Mouse (Mus musculus): ENCODE measurements at regions not wholly inside any gene's neighbourhood (a gene's known extent, or its start where the extent isn't known, plus 50 kb on each side); places are given as distances from the start of the nearest gene placed in this dataset.

DNA sequence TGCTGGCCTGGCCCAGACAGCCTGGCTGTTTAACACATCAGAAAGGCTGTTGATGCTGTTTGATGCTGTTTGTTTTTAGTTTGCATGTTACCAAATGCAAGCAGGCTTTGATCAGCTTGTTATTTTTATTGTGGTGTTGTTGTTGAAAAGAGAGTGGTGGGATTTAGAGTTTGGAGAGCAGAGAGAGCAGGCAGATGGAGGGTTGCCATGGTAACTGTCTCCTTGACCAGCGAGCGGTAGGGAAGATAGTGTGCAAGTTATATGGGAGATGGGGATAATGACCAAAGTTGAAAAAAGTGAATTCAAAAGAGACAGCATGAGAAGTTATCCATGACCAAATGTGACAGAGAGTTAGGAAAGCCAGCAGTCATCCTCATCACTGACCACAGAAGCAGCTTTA is 83.3 kb downstream of the Cmc2 start:
- no peak overlapping the region for H3K9ac ChIP-seq (ENCODE audit: low read depth, low read length, severe bottlenecking)
- no peaks in the 10 kb centered on the region for H3K27me3 ChIP-seq (ENCODE audit: control insufficient read depth, insufficient read depth, low read length)
- no peak overlapping the region for H3K4me3 ChIP-seq (replicated peaks; ENCODE audit: low read length)
- H3K27ac ChIP-seq (replicated peaks; ENCODE audit: low read depth, low read length), result no peak overlapping the region
- H3K4me2 ChIP-seq (replicated peaks; ENCODE audit: low read depth, low read length, severe bottlenecking), result no peak overlapping the region
- DNase-seq (ENCODE audit: low spot score) (no peak), ATAC-seq (ENCODE audit: low FRiP score, low read depth) (no peak)
- H3K9me3 ChIP-seq (ENCODE audit: control insufficient read depth, low read length), result no peaks in the 10 kb centered on the region
- no peak for TF ChIP-seq POLR2A (IDR thresholded peaks at IDR 0.05; ENCODE audit: borderline replicate concordance, extremely low read depth, insufficient read depth, insufficient read length)
- no peaks in the 10 kb centered on the region for H3K36me3 ChIP-seq (ENCODE audit: control insufficient read depth, insufficient read depth, low read length)
- WGBS, result 62% methylated on average over 2 of the region's 2 CpGs
- no peaks in the 10 kb centered on the region for H3K4me1 ChIP-seq (ENCODE audit: control insufficient read depth, insufficient read depth, low read length)

DNA sequence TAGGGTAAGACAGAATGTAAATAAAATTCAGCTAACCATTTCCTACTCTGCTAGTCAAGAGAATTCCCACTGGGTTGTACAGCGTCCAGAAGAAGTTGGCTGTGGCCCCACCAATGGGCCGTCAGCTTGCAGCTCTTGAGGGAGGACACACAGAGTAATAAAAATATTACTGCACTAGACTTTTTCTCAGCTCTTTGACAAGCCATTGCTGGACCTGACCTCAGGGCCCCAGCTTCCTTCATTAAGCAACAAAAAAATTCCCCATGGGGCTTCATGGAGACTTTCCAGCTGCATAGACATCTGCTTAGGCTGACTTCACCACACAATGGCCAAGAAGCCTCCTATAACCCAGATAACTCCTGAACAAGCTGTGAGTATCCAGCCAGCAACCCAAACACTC is 89.1 kb downstream of the Cmc2 start:
- Histone ChIP-seq H3K4me2 (replicated peaks; ENCODE audit: low read depth, low read length, severe bottlenecking) (no peak overlapping the region), H3K4me1 (ENCODE audit: control insufficient read depth, insufficient read depth, low read length) (0 out of 2 replicates have a peak, but pooled peaks cover 5% of the 10 kb centered on the region), H3K9ac (ENCODE audit: low read depth, low read length, severe bottlenecking) (no peak overlapping the region), H3K36me3 (ENCODE audit: control insufficient read depth, insufficient read depth, low read length) (no peaks in the 10 kb centered on the region), H3K27me3 (ENCODE audit: control insufficient read depth, insufficient read depth, low read length) (no peaks in the 10 kb centered on the region), H3K27ac (replicated peaks; ENCODE audit: low read depth, low read length) (no peak overlapping the region), H3K9me3 (ENCODE audit: control insufficient read depth, low read length) (no peaks in the 10 kb centered on the region), H3K4me3 (replicated peaks; ENCODE audit: low read length) (no peak overlapping the region)
- peak; percentile 76 for ATAC-seq (ENCODE audit: low FRiP score, low read depth)
- no peak for TF ChIP-seq POLR2A (IDR thresholded peaks at IDR 0.05; ENCODE audit: borderline replicate concordance, extremely low read depth, insufficient read depth, insufficient read length)
- peak; percentile 73 for DNase-seq (ENCODE audit: low spot score)
- 32% methylated on average over 2 of the region's 2 CpGs for WGBS

DNA sequence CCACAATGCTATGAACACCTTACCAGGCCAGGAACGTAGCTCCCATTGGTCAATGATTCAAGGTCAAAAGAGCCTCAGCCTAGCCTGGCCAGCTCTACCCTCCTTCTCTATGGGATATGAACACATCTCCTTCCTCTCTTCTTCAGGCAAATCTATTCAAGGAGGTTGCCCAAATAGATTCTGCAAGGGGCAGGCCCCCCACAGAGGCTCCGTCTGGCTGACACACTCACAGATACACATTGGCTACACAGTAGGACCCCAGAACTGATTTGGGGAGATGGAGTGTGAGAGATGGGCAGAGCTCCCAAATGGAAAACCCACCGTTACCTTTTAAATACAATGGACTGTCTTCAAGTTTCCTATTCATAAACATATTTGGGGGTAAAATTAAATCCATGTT is 91.6 kb downstream of the Cmc2 start:
- Histone ChIP-seq H3K36me3 (ENCODE audit: control insufficient read depth, insufficient read depth, low read length) (no peaks in the 10 kb centered on the region), H3K9ac (ENCODE audit: low read depth, low read length, severe bottlenecking) (no peak overlapping the region), H3K9me3 (ENCODE audit: control insufficient read depth, low read length) (no peaks in the 10 kb centered on the region), H3K4me2 (replicated peaks; ENCODE audit: low read depth, low read length, severe bottlenecking) (no peak overlapping the region), H3K4me1 (ENCODE audit: control insufficient read depth, insufficient read depth, low read length) (0 out of 2 replicates have a peak, but pooled peaks cover 5% of the 10 kb centered on the region), H3K27ac (replicated peaks; ENCODE audit: low read depth, low read length) (no peak overlapping the region), H3K27me3 (ENCODE audit: control insufficient read depth, insufficient read depth, low read length) (no peaks in the 10 kb centered on the region), H3K4me3 (replicated peaks; ENCODE audit: low read length) (no peak overlapping the region)
- 87% methylated on average over 3 of the region's 3 CpGs for WGBS
- no peak for ATAC-seq (ENCODE audit: low FRiP score, low read depth)
- TF ChIP-seq POLR2A (IDR thresholded peaks at IDR 0.05; ENCODE audit: borderline replicate concordance, extremely low read depth, insufficient read depth, insufficient read length), result no peak
- DNase-seq (ENCODE audit: low spot score), result no peak

DNA sequence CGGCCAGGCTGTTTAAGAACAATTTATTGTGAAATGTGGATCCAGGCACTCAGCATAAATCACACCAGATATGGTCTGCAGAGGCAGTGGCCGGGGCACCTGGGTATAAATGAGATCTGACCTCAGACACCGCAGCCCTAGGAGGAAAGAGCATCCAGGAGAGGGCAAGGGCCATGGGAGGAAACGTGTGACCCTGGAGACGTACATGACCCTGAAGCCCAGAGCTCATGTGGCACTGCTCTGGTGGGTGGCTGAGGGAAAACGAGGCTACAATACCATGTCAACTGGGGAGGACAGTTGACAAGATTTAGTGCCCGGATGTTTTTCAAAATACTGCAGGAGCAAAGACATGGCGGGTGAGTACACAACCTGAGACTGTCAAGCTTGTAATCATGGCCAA is 93.0 kb downstream of the Cmc2 start:
- no peak overlapping the region for H3K9ac ChIP-seq (ENCODE audit: low read depth, low read length, severe bottlenecking)
- no peak overlapping the region for H3K4me2 ChIP-seq (replicated peaks; ENCODE audit: low read depth, low read length, severe bottlenecking)
- H3K27ac ChIP-seq (replicated peaks; ENCODE audit: low read depth, low read length), result no peak overlapping the region
- no peaks in the 10 kb centered on the region for H3K9me3 ChIP-seq (ENCODE audit: control insufficient read depth, low read length)
- H3K4me1 ChIP-seq (ENCODE audit: control insufficient read depth, insufficient read depth, low read length), result 0 out of 2 replicates have a peak, but pooled peaks cover 5% of the 10 kb centered on the region
- TF ChIP-seq POLR2A (IDR thresholded peaks at IDR 0.05; ENCODE audit: borderline replicate concordance, extremely low read depth, insufficient read depth, insufficient read length), result no peak
- DNase-seq (ENCODE audit: low spot score) (no peak), ATAC-seq (ENCODE audit: low FRiP score, low read depth) (no peak)
- H3K4me3 ChIP-seq (replicated peaks; ENCODE audit: low read length), result no peak overlapping the region
- WGBS, result 66% methylated on average over 8 of the region's 8 CpGs
- no peaks in the 10 kb centered on the region for H3K27me3 ChIP-seq (ENCODE audit: control insufficient read depth, insufficient read depth, low read length)
- H3K36me3 ChIP-seq (ENCODE audit: control insufficient read depth, insufficient read depth, low read length), result no peaks in the 10 kb centered on the region

DNA sequence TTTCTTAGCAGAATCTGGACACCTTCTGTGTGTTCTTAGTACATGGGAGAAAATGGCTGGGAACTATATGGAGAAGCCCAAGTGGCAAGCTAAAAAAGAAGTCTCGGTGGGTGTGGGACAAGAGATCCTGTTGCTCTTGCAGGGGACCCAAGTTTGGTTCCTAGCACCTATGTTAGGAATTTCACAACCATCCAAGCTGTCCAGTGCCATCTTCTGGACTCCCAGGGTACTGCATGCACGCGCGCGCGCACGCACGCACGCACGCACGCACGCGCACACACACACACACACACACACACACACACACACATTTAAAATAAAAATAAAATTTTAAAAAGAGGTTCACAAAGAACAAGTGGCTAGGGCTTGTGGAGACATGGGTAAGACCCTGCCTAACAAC is 94.1 kb downstream of the Cmc2 start:
- 0 out of 2 replicates have a peak, but pooled peaks cover 2% of the 10 kb centered on the region for H3K4me1 ChIP-seq (ENCODE audit: control insufficient read depth, insufficient read depth, low read length)
- no peak overlapping the region for H3K27ac ChIP-seq (replicated peaks; ENCODE audit: low read depth, low read length)
- no peak overlapping the region for H3K4me3 ChIP-seq (replicated peaks; ENCODE audit: low read length)
- 95% methylated on average over 13 of the region's 13 CpGs for WGBS
- no peaks in the 10 kb centered on the region for H3K36me3 ChIP-seq (ENCODE audit: control insufficient read depth, insufficient read depth, low read length)
- H3K9ac ChIP-seq (ENCODE audit: low read depth, low read length, severe bottlenecking), result no peak overlapping the region
- no peak for TF ChIP-seq POLR2A (IDR thresholded peaks at IDR 0.05; ENCODE audit: borderline replicate concordance, extremely low read depth, insufficient read depth, insufficient read length)
- H3K27me3 ChIP-seq (ENCODE audit: control insufficient read depth, insufficient read depth, low read length), result no peaks in the 10 kb centered on the region
- ATAC-seq (ENCODE audit: low FRiP score, low read depth) (no peak), DNase-seq (ENCODE audit: low spot score) (no peak)
- H3K4me2 ChIP-seq (replicated peaks; ENCODE audit: low read depth, low read length, severe bottlenecking), result no peak overlapping the region
- no peaks in the 10 kb centered on the region for H3K9me3 ChIP-seq (ENCODE audit: control insufficient read depth, low read length)

Measured in limb, embryonic 14.5 days (tissue).